Mouse (Mus musculus): ENCODE measurements around the gene Tmem186. TPM values are rescaled to one million over a fixed set of nuclear protein-coding genes. Genes with fewer than 3 reads are reported as not detected.

The Tmem186 gene
- polyA plus RNA-seq, 2 experiments from 2014 or later = 10.1 to 15.7 TPM

GRCm38 (mm10) chr16:8666452-8666851, 28.9 kb upstream of the Tmem186 start:
- no peak for ATAC-seq

- ATAC-seq = no peak
These were observed 27.9 kb upstream of the Tmem186 start for GRCm38 (mm10) chr16:8665367-8665766.

- ATAC-seq = no peak
These were observed 26.4 kb upstream of the Tmem186 start for GRCm38 (mm10) chr16:8663606-8664539.

- ATAC-seq = no peak
These were observed 25.5 kb upstream of the Tmem186 start for GRCm38 (mm10) chr16:8663022-8663421.

GRCm38 (mm10) chr16:8658764-8659163, 21.3 kb upstream of the Tmem186 start:
- no peak for ATAC-seq

GRCm38 (mm10) chr16:8658349-8658748, 20.8 kb upstream of the Tmem186 start:
- no peak for ATAC-seq

- no peak for ATAC-seq
These were observed 18.7 kb upstream of the Tmem186 start for GRCm38 (mm10) chr16:8656256-8656655.

GRCm38 (mm10) chr16:8655599-8655998, 18.1 kb upstream of the Tmem186 start:
- ATAC-seq = no peak

GRCm38 (mm10) chr16:8655108-8655507, 17.6 kb upstream of the Tmem186 start:
- no peak for ATAC-seq

- ATAC-seq = no peak
These were observed 12.5 kb upstream of the Tmem186 start for GRCm38 (mm10) chr16:8650007-8650406.

- no peak for ATAC-seq
These were observed 8.0 kb upstream of the Tmem186 start for GRCm38 (mm10) chr16:8645546-8645945.

GRCm38 (mm10) chr16:8643855-8644254, 6.3 kb upstream of the Tmem186 start:
- peak; percentile 77 for ATAC-seq

- ATAC-seq = peak; percentile 48
These were observed 2.1 kb upstream of the Tmem186 start for GRCm38 (mm10) chr16:8639466-8640191.

- no peak for ATAC-seq
These were observed 619 bp upstream of the Tmem186 start for GRCm38 (mm10) chr16:8638131-8638530.

GRCm38 (mm10) chr16:8636867-8637216, 670 bp downstream of the Tmem186 start:
- ATAC-seq = peak; percentile 35

GRCm38 (mm10) chr16:8631428-8631827, 6.1 kb downstream of the Tmem186 start:
- ATAC-seq = no peak

- ATAC-seq = no peak
These were observed 7.1 kb downstream of the Tmem186 start for GRCm38 (mm10) chr16:8630419-8630818.

- ATAC-seq = no peak
These were observed 17.0 kb downstream of the Tmem186 start for GRCm38 (mm10) chr16:8620315-8621115.

GRCm38 (mm10) chr16:8619659-8620314, 17.7 kb downstream of the Tmem186 start:
- no peak for ATAC-seq

GRCm38 (mm10) chr16:8613447-8613846, 24.1 kb downstream of the Tmem186 start:
- ATAC-seq = no peak

- no peak for ATAC-seq
These were observed 24.5 kb downstream of the Tmem186 start for GRCm38 (mm10) chr16:8613039-8613438.

Measured in CD4-positive, CD25-positive, alpha-beta regulatory T cell, adult 4 months (primary cell).